Mouse (Mus musculus) spleen, postnatal 14 days (tissue): ENCODE data around the gene Il20.

Source experiments
- DNase-seq, 2 experiments: peaks; one replicate each; pipeline ENCODE4 v3.0.0; 2021 to 2022; ENCODE audit warnings: low spot score in 2 of 2

The Il20 gene

GRCm38 (mm10) chr1:130865541-130866221 lies 45.6 kb downstream of the Il20 start, which contains the start of gene Fcmr:
Fcmr (plus strand) TSS chr1:130865669.
- DNase-seq = peak in 1 of 2 experiments; percentile 27

GRCm38 (mm10) chr1:130864741-130865140 lies 46.5 kb downstream of the Il20 start:
- no peak for DNase-seq

- DNase-seq = peak; percentile 36 to 44
Measured at GRCm38 (mm10) chr1:130864238-130864637, 47.0 kb downstream of the Il20 start.

GRCm38 (mm10) chr1:130857456-130857855 lies 53.8 kb downstream of the Il20 start:
- DNase-seq = no peak
